Mouse (Mus musculus) heart, postnatal 4 days (tissue): ENCODE results near the gene Nlrp9b. TPM values are rescaled to one million over a fixed set of nuclear protein-coding genes. Genes with fewer than 3 reads are reported as not detected.
"Not testable (repeated sequence)": the region's sequence is repeated elsewhere in the genome, so short reads cannot be mapped to it uniquely, and the experiment has no call there.

Experiments
- DNase-seq: peaks from one replicate; pipeline ENCODE4 v3.0.0; 2021
- total RNA-seq, 2 experiments: library from RNA; stranded (reverse); gene quantifications; 2 replicates each; pipeline ENCODE4 v1.2.3; 2021

Gene Nlrp9b
- not detected for total RNA-seq

DNA sequence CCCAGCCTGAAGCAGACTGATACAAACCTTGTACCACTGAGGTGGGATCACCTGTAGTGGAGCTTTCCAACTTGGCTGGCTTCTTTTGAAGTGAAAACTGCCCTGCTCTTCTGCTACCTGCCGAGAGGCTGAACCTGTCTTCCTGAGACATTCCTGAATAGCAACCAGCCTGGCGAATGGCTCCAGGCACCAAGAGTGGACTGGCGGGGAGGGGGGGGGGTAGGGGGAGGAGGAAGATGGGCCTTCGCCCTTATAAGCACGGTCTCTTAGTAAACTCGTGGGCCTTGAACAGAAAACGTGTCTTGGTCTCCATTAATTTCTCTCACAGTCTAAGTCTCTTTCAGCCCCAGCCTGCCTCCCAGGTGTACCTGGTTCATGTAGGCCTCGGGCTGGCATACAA, at the start of gene Nlrp9b:
Gene Nlrp9b (plus strand): TSS at position 301 of the 400 bp plus-strand sequence.
- not testable (repeated sequence) for DNase-seq

DNA sequence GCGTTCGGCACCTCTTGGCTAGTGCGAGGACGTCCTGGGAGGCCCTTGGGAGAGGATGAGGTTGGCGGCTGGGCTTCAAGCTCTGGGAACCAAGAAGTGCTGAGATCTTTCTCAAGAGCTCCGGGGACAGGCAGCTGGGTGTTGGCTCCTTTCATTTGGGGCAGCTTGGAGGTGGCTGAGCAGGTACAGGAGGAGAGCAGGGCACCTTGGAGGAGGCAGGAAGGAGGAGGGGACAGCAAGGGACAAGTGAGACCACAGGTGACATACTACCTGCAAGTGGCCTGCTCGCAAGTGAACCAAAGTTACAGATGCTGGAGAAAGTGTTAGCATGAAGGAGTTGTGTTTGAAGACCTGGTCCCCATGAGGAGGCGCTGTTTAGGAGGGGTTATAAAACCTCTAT, 46.6 kb upstream of the Nlrp9b start:
- DNase-seq: no peak

DNA sequence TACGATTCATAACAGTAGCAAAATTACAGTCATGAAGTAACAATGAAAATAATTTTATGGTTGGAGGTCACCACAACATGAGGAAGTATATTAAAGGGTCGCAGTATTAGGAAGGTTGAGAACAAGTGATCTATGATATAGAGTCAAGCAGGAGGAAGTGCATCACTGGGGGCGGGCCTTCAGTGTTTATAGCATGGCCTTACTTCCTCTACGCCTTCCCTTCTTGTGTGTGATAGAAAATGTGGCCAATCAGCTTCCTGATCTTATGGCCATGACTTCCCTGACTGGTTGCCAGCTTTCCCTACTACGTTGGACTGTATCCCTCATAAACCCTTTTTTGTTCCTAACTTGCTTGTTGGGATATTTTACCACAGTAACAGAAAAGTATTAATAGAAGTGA, 46.1 kb upstream of the Nlrp9b start:
- no peak for DNase-seq

- no peak for DNase-seq
Measured at GRCm38 (mm10) chr7:19945821-19946515, 45.3 kb upstream of the Nlrp9b start.

GRCm38 (mm10) chr7:19948956-19949355, 42.3 kb upstream of the Nlrp9b start:
- no peak for DNase-seq

GRCm38 (mm10) chr7:19949996-19950395, 41.3 kb upstream of the Nlrp9b start:
- DNase-seq: no peak

DNA sequence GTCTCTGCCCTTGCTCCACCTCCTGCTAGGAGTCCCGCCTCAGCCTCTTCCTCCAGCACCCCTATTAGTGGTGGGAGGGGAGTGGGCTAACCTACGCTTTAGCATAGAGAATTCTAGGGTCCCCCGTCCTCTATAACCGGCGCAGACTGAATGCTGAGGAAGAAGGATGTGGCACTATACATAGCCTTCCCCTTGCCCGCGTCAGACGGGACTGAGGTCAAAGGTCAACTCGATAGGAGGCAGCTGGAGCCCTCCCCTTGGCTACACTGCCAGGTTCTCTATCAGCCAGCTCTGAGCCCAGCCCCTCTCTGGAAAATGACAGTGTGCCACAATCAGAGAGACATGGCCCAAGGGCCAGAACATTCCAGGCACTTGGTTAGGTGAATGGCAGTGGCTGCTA, 40.7 kb upstream of the Nlrp9b start, which contains the start of gene Igsf23:
Gene Igsf23 (minus strand): TSS at position 168 of the 400 bp plus-strand sequence.
- DNase-seq: peak; percentile 25

- DNase-seq: no peak
Measured at GRCm38 (mm10) chr7:19952320-19952986, 38.8 kb upstream of the Nlrp9b start.

DNA sequence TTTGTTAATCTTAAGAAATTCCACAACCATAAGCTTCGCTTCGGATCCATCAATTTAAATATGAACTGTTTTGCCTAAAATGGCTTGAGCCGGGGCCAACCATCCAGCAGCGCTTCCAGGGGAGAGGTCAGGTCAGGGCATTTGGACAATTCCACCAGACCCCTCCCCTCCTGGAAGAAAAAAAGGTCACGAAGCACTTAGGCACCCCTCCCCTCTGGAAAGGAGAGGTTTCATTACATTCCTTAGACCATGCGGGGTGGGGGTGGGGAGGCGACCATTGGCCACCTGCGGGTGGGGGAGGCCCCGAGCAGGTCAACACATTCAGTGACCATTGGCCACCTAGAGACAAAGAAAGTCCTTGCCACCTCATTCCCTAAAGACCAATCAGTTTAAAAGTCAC, 38.2 kb upstream of the Nlrp9b start:
- DNase-seq: no peak

GRCm38 (mm10) chr7:19955861-19956260, 35.4 kb upstream of the Nlrp9b start:
- DNase-seq: no peak

DNA sequence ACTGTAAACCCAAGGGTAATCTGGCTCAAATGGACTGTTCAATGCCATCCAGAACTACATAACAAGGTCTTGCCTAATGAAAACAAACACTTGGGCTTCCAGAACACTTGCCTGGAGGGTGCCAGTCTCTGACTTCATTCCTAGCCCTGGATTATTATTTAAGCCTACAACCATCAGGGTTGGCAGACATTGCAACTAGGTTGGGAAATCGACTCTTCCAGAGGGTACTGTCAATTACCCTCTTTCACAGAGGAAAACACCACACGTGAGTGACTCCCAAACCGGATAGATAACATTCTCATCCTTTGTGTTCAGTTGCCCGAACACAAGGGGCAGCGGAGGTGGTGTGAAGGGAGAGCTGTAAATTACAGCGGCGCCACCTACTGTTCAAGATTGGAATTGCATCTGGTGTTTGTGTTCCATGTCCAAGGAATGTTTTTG, 34.9 kb upstream of the Nlrp9b start:
- DNase-seq: peak; percentile 94

DNA sequence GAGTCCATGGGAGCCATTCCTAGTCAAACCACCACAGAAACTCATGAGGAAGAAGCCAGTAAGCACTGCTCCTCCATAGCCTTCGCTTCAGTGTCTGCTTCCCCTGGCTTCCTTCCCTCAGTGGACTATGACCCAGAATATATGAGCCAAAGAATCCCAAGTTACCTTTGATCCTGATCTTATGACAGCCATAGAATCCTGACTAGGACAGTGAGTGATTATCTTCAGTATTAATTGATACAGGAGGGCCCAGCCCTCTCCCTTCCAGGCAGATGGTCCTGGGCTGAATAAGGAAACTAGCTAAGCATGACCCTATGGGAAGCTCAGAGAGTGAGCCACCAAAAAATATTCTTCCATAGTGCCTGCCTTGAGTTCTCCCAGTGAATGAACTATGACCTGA, 28.8 kb upstream of the Nlrp9b start:
- no peak for DNase-seq

GRCm38 (mm10) chr7:19964985-19965579, 26.2 kb upstream of the Nlrp9b start, which contains the start of gene Ceacam20:
Ceacam20 (plus strand) TSS chr7:19965412.
- DNase-seq: no peak

GRCm38 (mm10) chr7:19969106-19969505, 22.2 kb upstream of the Nlrp9b start:
- no peak for DNase-seq

- no peak for DNase-seq
Measured at GRCm38 (mm10) chr7:19969541-19970090, 21.6 kb upstream of the Nlrp9b start.

- DNase-seq: no peak
Measured at GRCm38 (mm10) chr7:19970196-19970595, 21.1 kb upstream of the Nlrp9b start.

DNA sequence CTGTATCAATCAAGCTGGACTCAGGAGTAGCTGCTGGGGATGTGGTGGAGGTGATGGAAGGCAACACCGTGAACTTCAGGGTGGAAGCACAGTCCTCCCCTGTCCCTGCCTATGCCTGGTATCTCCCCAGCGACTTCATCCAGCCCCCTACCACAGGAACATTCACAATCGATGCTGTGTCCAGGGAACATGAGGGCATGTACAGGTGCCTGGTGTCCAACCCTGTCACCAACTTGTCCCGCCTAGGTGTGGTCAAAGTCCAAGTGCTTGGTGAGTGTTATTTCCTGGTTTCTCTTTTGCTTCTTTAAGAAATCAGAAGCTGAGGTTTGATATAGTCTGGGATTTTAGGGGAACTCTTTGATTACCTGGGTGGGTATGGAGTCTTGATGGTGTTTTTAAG, 19.7 kb upstream of the Nlrp9b start:
- peak; percentile 1 for DNase-seq

GRCm38 (mm10) chr7:19996721-19997120, 5.5 kb downstream of the Nlrp9b start:
- not testable (repeated sequence) for DNase-seq

DNA sequence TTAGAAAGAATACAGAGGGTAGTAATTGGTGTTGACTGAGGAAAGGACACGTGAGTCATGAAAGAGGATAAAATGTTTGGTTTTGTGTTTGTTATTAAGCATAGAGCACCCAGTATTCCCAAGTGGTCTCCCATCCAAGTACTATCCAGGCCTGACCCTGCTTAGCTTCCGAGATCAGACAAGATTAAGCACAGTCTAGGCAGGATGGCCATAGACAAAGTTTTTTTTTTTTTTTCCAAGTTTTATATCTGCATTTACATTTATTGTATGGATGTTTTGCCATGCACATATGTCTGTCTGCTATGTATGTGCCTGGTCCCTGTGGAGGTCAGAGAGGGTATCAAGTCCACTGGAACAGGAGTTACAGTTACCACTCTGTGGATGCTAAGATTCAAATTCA, 18.7 kb downstream of the Nlrp9b start:
- DNase-seq: no peak

DNA sequence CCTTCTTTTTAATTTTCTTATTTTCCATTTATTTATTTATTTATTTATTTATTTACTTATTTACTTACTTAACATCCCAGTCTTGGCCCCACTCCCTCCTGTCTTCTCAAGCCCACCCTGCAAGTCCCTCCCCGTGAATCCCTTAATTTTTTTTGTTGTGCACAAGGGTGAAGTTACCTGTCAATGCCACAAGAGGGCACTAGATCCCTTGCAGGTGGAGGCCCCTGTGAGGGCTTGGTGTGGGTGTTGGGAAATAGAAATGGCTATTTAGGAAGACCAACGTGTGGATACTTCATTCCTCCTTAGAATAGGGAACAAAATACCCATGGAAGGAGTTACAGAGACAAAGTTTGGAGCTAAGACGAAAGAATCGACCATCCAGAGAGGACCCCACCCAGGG, 72.8 kb downstream of the Nlrp9b start:
- not testable (repeated sequence) for DNase-seq

DNA sequence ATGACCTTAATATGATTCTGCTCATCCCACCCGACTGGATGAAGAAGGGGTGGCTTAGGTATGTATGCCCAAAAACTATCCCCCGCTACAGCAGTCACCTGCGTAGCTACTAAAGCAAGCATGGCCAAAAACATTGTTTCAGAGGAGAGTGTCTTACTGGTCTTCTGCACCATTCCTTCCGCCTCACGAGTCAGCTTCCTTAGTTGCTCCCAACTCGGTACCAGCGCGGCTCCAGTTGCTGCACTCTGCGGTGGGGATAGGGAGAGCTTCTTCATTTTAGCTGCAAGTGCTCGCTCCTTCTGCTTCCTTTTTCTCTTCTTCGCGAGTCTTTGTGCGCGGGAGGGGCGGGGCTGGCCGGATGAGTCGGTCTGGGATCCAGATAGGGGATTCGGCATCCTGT, 86.9 kb downstream of the Nlrp9b start:
- not testable (repeated sequence) for DNase-seq

GRCm38 (mm10) chr7:20099380-20099779, 108.1 kb downstream of the Nlrp9b start, which contains the start of gene Vmn1r91:
Vmn1r91 (plus strand) TSS chr7:20099680.
- not testable (repeated sequence) for DNase-seq

GRCm38 (mm10) chr7:20122479-20122878, 131.2 kb downstream of the Nlrp9b start, which contains the start of gene Gm16442:
Gm16442 (minus strand) TSS chr7:20122579.
- not testable (repeated sequence) for DNase-seq
